Mouse (Mus musculus): ENCODE data around the gene Hoxd10. TPM values are rescaled to one million over a fixed set of nuclear protein-coding genes. Genes with fewer than 3 reads are reported as not detected.
A peak's percentile ranks its signal among the peaks of the same experiment; 100 is the strongest.

The Hoxd10 gene
- polyA plus RNA-seq, 1 experiment from 2014 or later = not detected

GRCm38 (mm10) chr2:74657251-74658023 is 34.3 kb upstream of the Hoxd10 start:
- no peak for ATAC-seq (replicated peaks; ENCODE audit: insufficient number of reproducible peaks, insufficient read depth, low FRiP score, low read depth)
- Histone ChIP-seq H3K9ac (no peak overlapping the region), H3K36me3 (no peaks in the 10 kb centered on the region), H3K4me1 (replicated peaks) (peaks cover 28% of the 10 kb centered on the region), H3K27me3 (peaks cover 91% of the 10 kb centered on the region), H3K9me3 (replicated peaks) (no peaks in the 10 kb centered on the region), H3K4me3 (peak overlapping the region; percentile 17), H3K27ac (no peak overlapping the region), H3K4me2 (no peak overlapping the region; the same call in 1 of the 2 replicates)
- 4% methylated on average over 62 of the region's 62 CpGs for WGBS

GRCm38 (mm10) chr2:74658024-74658666 is 33.6 kb upstream of the Hoxd10 start:
- WGBS = 2% methylated on average over 15 of the region's 15 CpGs
- Histone ChIP-seq H3K27ac (no peak overlapping the region), H3K9ac (no peak overlapping the region), H3K36me3 (no peaks in the 10 kb centered on the region), H3K9me3 (replicated peaks) (no peaks in the 10 kb centered on the region), H3K4me1 (replicated peaks) (peaks cover 28% of the 10 kb centered on the region), H3K27me3 (peaks cover 95% of the 10 kb centered on the region), H3K4me2 (no peak overlapping the region; the same call in 1 of the 2 replicates), H3K4me3 (peak overlapping the region; percentile 17)
- ATAC-seq (replicated peaks; ENCODE audit: insufficient number of reproducible peaks, insufficient read depth, low FRiP score, low read depth) = no peak

- H3K4me3 ChIP-seq = no peak overlapping the region
- H3K36me3 ChIP-seq = no peaks in the 10 kb centered on the region
- no peak overlapping the region for H3K27ac ChIP-seq
- 2% methylated on average over 47 of the region's 47 CpGs for WGBS
- peaks cover 28% of the 10 kb centered on the region for H3K4me1 ChIP-seq (replicated peaks)
- ATAC-seq (replicated peaks; ENCODE audit: insufficient number of reproducible peaks, insufficient read depth, low FRiP score, low read depth) = no peak
- H3K9ac ChIP-seq = no peak overlapping the region
- peaks cover 99% of the 10 kb centered on the region for H3K27me3 ChIP-seq
- no peaks in the 10 kb centered on the region for H3K9me3 ChIP-seq (replicated peaks)
- no peak overlapping the region for H3K4me2 ChIP-seq
Measured at GRCm38 (mm10) chr2:74658667-74659371, 32.9 kb upstream of the Hoxd10 start.

GRCm38 (mm10) chr2:74659507-74660005 is 32.2 kb upstream of the Hoxd10 start, which contains the start of gene Evx2:
Gene Evx2, minus strand, starts transcription at chr2:74659557.
- Histone ChIP-seq H3K9me3 (replicated peaks) (no peaks in the 10 kb centered on the region), H3K4me1 (replicated peaks) (peaks cover 28% of the 10 kb centered on the region), H3K36me3 (no peaks in the 10 kb centered on the region), H3K27me3 (peaks cover 99% of the 10 kb centered on the region), H3K4me3 (no peak within 1 kb of the TSS), H3K27ac (no peak within 1 kb of the TSS), H3K4me2 (no peak within 1 kb of the TSS), H3K9ac (no peak within 1 kb of the TSS)
- WGBS = 3% methylated on average over 28 of the region's 28 CpGs
- ATAC-seq (replicated peaks; ENCODE audit: insufficient number of reproducible peaks, insufficient read depth, low FRiP score, low read depth) = no peak

- no peaks in the 10 kb centered on the region for H3K36me3 ChIP-seq
- 0 out of 2 replicates have a peak overlapping the region, but pooled peaks have one; percentile 8 for H3K4me3 ChIP-seq
- peaks cover 24% of the 10 kb centered on the region for H3K4me1 ChIP-seq (replicated peaks)
- 3% methylated on average over 30 of the region's 30 CpGs for WGBS
- no peak overlapping the region for H3K9ac ChIP-seq
- no peaks in the 10 kb centered on the region for H3K9me3 ChIP-seq (replicated peaks)
- no peak overlapping the region for H3K27ac ChIP-seq
- H3K4me2 ChIP-seq = no peak overlapping the region
- no peak for ATAC-seq (replicated peaks; ENCODE audit: insufficient number of reproducible peaks, insufficient read depth, low FRiP score, low read depth)
- peaks cover 98% of the 10 kb centered on the region for H3K27me3 ChIP-seq
Measured at GRCm38 (mm10) chr2:74660421-74661375, 31.0 kb upstream of the Hoxd10 start.

GRCm38 (mm10) chr2:74661685-74662084 is 30.0 kb upstream of the Hoxd10 start:
- H3K27me3 ChIP-seq = peaks cover 98% of the 10 kb centered on the region
- 0 out of 2 replicates have a peak overlapping the region, but pooled peaks have one; percentile 19 for H3K4me3 ChIP-seq
- no peak for ATAC-seq (replicated peaks; ENCODE audit: insufficient number of reproducible peaks, insufficient read depth, low FRiP score, low read depth)
- no peaks in the 10 kb centered on the region for H3K9me3 ChIP-seq (replicated peaks)
- H3K27ac ChIP-seq = no peak overlapping the region
- no peak overlapping the region for H3K9ac ChIP-seq
- H3K4me1 ChIP-seq (replicated peaks) = peaks cover 20% of the 10 kb centered on the region
- WGBS = under 1% methylated on average over 14 of the region's 14 CpGs
- H3K36me3 ChIP-seq = no peaks in the 10 kb centered on the region
- H3K4me2 ChIP-seq = peak overlapping the region; percentile 47

- Histone ChIP-seq H3K9me3 (replicated peaks) (no peaks in the 10 kb centered on the region), H3K36me3 (no peaks in the 10 kb centered on the region), H3K9ac (no peak overlapping the region), H3K4me3 (no peak overlapping the region), H3K27ac (no peak overlapping the region), H3K4me1 (replicated peaks) (peaks cover 24% of the 10 kb centered on the region), H3K4me2 (no peak overlapping the region), H3K27me3 (peaks cover 97% of the 10 kb centered on the region)
- no peak for ATAC-seq (replicated peaks; ENCODE audit: insufficient number of reproducible peaks, insufficient read depth, low FRiP score, low read depth)
- 4% methylated on average over 18 of the region's 18 CpGs for WGBS
Measured at GRCm38 (mm10) chr2:74663291-74663925, 28.3 kb upstream of the Hoxd10 start.

- no peaks in the 10 kb centered on the region for H3K9me3 ChIP-seq (replicated peaks)
- 4% methylated on average over 7 of the region's 7 CpGs for WGBS
Measured at GRCm38 (mm10) chr2:74666411-74666810, 25.3 kb upstream of the Hoxd10 start.

GRCm38 (mm10) chr2:74667191-74667841 is 24.4 kb upstream of the Hoxd10 start:
- peaks cover 95% of the 10 kb centered on the region for H3K27me3 ChIP-seq
- peaks cover 13% of the 10 kb centered on the region for H3K4me1 ChIP-seq (replicated peaks)
- H3K36me3 ChIP-seq = no peaks in the 10 kb centered on the region
- ATAC-seq (replicated peaks; ENCODE audit: insufficient number of reproducible peaks, insufficient read depth, low FRiP score, low read depth) = no peak
- H3K4me2 ChIP-seq = peak overlapping the region; percentile 73
- WGBS = 3% methylated on average over 36 of the region's 36 CpGs
- H3K27ac ChIP-seq = no peak overlapping the region
- H3K9ac ChIP-seq = no peak overlapping the region
- H3K4me3 ChIP-seq = peak overlapping the region; percentile 45
- no peaks in the 10 kb centered on the region for H3K9me3 ChIP-seq (replicated peaks)

More at GRCm38 (mm10) chr2:74666411-74666810, 25.3 kb upstream of the Hoxd10 start:
- Histone ChIP-seq H3K9ac (no peak overlapping the region), H3K4me2 (no peak overlapping the region), H3K27ac (no peak overlapping the region), H3K4me3 (no peak overlapping the region), H3K36me3 (no peaks in the 10 kb centered on the region), H3K4me1 (replicated peaks) (peaks cover 16% of the 10 kb centered on the region), H3K27me3 (peaks cover 95% of the 10 kb centered on the region)
- ATAC-seq (replicated peaks; ENCODE audit: insufficient number of reproducible peaks, insufficient read depth, low FRiP score, low read depth) = no peak

Data from heart, embryonic 15.5 days (tissue).